Mouse (Mus musculus): Measurements from ENCODE around the gene Zscan4c. TPM values are rescaled to one million over a fixed set of nuclear protein-coding genes. Genes with fewer than 3 reads are reported as not detected.
"Not testable (repeated sequence)": the region's sequence is repeated elsewhere in the genome, so short reads cannot be mapped to it uniquely, and the experiment has no call there.

The Zscan4c gene
- not detected in 2 replicates for polyA plus RNA-seq (2012; ENCODE audit: insufficient read depth, insufficient read length, low replicate concordance, missing spikeins)

DNA sequence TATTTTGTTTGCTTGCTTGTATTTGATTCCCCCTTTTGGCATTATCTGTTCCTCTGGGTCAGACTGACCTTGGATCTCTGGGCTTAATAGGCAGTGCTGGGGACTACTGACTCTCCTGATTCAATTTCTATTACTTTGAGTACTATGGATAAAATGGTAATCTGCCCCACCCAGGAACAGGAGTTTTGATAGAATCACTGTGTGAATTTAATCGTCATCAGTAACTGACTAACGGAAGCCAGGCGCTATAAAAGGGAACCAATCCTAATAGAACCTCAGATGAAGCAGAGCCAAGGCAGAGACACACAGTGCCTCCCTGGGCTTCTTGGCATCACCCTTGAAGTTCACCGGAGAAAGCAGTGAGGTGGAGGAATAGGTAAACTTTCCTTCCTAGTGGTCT is at the start of gene Zscan4c:
Gene Zscan4c (plus strand): TSS at position 301 of the 400 bp plus-strand sequence.
- H3K27ac ChIP-seq (ENCODE audit: insufficient read depth, low read depth, low read length); H3K4me3 ChIP-seq (ENCODE audit: insufficient read depth, low read depth, low read length); H3K4me1 ChIP-seq (ENCODE audit: control insufficient read depth, insufficient read depth, low read length): not testable (repeated sequence)
- WGBS: 96% methylated on average over 4 of the region's 4 CpGs

Other genes with a start within 250 kb of the Zscan4c start
- not detected in 2 replicates for gene Zscan4b, start 100.7 kb upstream of the Zscan4c start, polyA plus RNA-seq (2012; ENCODE audit: insufficient read depth, insufficient read length, low replicate concordance, missing spikeins)
- gene Zscan4-ps1, start 63.9 kb downstream of the Zscan4c start, polyA plus RNA-seq (2012; ENCODE audit: insufficient read depth, insufficient read length, low replicate concordance, missing spikeins): not detected in 2 replicates
- not detected in 2 replicates for gene Zscan4d, start 160.4 kb downstream of the Zscan4c start, polyA plus RNA-seq (2012; ENCODE audit: insufficient read depth, insufficient read length, low replicate concordance, missing spikeins)